Mouse (Mus musculus) yolk sac, embryonic 10.5 days (tissue): Measurements from ENCODE around the gene Gsdma3.
"Not testable (repeated sequence)": the region's sequence is repeated elsewhere in the genome, so short reads cannot be mapped to it uniquely, and the experiment has no call there.

Experiments
- DNase-seq: peaks from one replicate; pipeline ENCODE4 v3.0.0-alpha.2; 2017; ENCODE audit warnings: low spot score

Gene Gsdma3

DNA sequence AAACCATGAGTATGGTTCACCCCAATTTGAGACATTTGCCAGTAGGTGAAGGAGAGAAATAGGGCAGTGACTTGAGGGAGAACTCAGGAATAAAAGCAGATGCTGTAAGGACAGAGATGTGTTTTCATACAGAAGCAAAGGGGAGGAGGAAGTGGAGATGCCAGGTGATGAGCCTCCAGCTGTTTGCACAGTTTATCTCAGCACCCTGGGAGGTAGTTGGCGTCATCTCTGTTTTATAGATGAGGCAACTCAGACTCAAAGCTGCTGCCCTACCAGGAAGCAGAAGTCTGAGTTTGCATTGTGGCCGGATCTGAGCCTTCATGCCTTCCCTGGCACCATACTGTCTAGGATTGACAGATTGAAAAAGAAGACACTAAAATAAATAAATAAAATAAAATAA is 42.8 kb downstream of the Gsdma3 start:
- DNase-seq: no peak

GRCm38 (mm10) chr11:98671284-98671815 is 45.2 kb downstream of the Gsdma3 start:
- no peak for DNase-seq

DNA sequence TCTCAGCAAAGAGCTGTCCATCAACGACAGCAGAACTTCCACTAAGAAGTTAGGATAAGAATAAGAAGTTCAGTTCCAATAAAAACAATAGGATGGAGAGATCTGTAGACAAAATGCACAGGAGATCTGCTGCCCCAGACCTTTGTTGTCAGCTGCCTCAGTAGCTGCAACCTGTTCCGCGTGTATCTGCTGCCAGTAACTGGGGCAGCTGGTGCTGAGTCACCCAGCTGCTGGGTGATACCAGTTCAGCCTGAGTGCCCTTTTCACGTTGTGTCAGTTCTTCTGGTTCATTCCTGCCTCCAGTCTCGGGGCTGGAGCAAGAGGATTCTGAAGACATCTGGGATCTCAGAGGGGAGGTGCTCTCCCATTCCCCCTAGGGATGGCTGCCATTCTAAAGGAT is 45.7 kb downstream of the Gsdma3 start:
- DNase-seq: no peak

DNA sequence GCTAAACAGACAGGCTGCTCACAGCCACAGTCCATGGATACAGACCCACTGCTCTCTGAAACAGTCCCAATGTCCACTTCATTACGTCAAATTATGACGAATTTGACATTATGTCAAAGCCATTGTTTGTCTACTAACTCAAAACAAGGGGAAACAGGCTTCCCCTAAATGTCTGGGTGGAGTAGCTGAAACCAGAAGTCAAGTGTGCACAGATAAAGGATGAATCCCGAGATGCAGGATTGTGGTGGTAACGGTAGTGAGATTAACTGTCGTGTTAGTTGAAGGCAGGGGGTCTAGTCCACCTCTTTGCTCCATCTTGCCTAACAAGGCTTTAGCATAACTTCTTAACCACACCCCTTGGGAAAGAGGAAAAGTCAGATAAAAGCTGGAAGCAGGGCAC is 46.3 kb downstream of the Gsdma3 start:
- DNase-seq: no peak

DNA sequence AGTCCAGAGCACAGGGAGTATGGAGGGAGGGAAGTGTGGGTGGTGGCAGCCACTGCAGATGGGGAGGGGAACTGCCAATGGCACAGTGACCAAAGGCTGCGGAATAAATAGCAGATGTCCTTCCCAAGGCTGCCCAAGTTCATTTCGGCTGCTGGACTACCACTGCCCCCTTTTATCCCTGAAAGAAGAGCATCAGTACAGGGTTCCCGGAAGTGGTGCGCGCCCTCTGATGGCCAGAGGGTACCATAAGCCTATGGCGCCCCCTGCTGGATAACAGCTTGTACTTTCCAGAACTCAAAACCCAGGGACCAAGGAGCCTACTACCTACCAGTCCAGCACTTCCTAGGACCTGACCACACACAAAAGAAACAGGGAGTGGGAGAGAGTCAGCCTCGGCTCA is 47.0 kb downstream of the Gsdma3 start:
- DNase-seq: not testable (repeated sequence)

DNA sequence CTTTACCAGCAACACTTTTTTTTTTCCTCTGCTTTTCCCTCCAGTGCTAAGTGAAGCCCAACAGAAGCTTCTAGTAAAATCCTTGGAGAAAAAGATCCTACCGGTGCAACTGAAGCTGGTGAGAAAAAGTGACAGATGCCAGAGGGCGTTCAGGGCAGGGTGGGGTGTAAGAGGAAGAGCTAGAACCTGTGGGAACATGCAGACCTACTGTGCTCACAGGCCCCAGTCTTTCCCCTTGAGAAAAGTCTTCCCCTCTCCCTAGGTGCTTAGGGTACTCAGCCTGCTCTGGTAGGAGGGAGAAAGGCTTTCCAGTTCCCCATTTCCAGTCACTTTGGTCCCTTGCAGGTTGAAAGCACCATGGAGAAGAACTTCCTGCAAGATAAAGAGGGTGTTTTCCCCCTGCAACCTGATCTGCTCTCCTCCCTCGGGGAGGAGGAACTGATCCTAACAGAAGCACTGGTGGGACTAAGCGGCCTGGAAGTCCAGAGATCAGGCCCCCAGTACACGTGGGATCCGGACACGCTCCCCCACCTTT is 49.7 kb downstream of the Gsdma3 start:
- DNase-seq: no peak

DNA sequence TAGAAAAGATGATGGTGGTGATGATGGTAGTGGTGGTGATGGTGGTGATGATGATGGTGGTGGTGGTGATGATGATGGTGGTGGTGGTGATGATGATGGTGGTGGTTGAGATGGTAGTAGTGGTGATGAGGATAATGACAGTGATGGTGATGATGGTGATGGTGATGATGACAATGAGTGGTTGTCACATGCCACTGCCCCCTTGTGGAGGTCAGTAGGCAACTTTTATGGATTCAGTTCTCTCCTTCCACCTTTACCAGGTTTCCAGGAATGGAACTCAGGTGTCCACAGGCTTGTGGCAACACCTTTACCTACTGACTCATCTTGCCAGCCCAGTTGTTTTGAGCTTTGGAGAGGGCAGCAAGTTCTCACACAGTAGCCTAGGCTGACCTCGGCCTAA is 53.9 kb downstream of the Gsdma3 start:
- DNase-seq: no peak

- not testable (repeated sequence) for DNase-seq
These were observed 54.4 kb downstream of the Gsdma3 start for GRCm38 (mm10) chr11:98680595-98680994.

GRCm38 (mm10) chr11:98681186-98681585 is 55.0 kb downstream of the Gsdma3 start:
- no peak for DNase-seq

GRCm38 (mm10) chr11:98681786-98682745 is 55.9 kb downstream of the Gsdma3 start, which contains the start of gene Psmd3:
Gene Psmd3 (plus strand): TSS chr11:98682554.
- peak; percentile 99 for DNase-seq

- DNase-seq: no peak
These were observed 56.7 kb downstream of the Gsdma3 start for GRCm38 (mm10) chr11:98682811-98683210.

GRCm38 (mm10) chr11:98685642-98686041 is 59.5 kb downstream of the Gsdma3 start:
- DNase-seq: no peak

- peak; percentile 41 for DNase-seq
These were observed 60.8 kb downstream of the Gsdma3 start for GRCm38 (mm10) chr11:98686976-98687375.
